Mouse (Mus musculus): Measurements from ENCODE around the gene Pkd1l3.

- TF ChIP-seq CTCF (IDR thresholded peaks at IDR 0.05; ENCODE audit: extremely low read depth, insufficient read length, insufficient replicate concordance, low read depth, low read length): no peak
- TF ChIP-seq POLR2A (IDR thresholded peaks at IDR 0.05; ENCODE audit: low read depth, low read length): no peak
Observed at GRCm38 (mm10) chr8:109650801-109651200, 36.5 kb downstream of the Pkd1l3 start.

Data from small intestine, adult 2 months (tissue).